Mouse (Mus musculus) ES-E14 (cell line): Measurements from ENCODE around the gene Prpf3.

Experiments used
- CHD2 ChIP-seq: IDR thresholded peaks from 2 replicates; pipeline ENCODE4 v1.6.1; 2014; ENCODE audit warnings: mild to moderate bottlenecking, low read depth, low read length, inconsistent platforms
- HCFC1 ChIP-seq: IDR thresholded peaks from 2 replicates; pipeline ENCODE4 v1.6.1; 2012; ENCODE audit warnings: low read length, inconsistent platforms, borderline replicate concordance; ENCODE audit not compliant: insufficient read depth
- ZNF384 ChIP-seq: IDR thresholded peaks from 2 replicates; pipeline ENCODE4 v1.6.1; 2012; ENCODE audit warnings: low read depth, low read length, inconsistent platforms

DNA sequence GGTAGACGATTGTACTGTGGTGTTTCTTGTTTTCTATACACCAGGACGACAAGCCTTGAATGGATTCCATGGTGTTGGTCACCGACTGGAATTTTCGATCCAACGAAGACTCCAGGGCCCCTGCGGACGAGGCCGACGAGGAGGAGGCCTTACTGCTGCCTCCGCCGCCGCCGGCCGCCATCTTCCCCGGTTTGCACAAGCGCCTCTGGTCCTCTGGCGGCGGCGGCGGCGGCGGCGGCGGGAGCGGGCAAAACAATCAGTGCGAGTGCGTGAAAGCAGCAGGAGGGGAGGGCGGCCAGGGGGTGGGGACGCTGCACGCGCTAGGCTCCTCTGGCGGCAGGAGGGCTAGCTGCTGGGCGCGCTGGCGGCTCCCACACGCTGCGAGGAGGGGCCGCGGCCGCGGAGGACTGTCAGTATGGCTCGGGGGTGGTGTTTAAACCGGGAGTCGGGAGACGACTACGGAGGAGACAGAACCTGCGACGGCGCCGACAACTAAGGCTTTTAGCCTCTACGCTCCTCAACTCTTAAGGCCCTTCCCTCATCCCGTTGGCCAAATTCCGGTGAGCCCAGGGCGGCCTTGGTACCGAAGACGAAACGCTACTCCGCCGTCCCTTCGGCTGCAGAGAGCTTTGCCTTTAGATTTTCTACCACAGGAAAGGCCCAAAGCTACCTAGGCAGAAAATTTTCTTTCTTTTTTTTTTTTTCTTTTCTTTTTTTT lies 37.0 kb downstream of the Prpf3 start, which contains the start of gene Rprd2:
- TF ChIP-seq HCFC1, result no peak
- TF ChIP-seq CHD2, result no peak
- TF ChIP-seq ZNF384, result peak; percentile 99
